Mouse (Mus musculus): ENCODE results near the gene Gm49661. TPM values are rescaled to one million over a fixed set of nuclear protein-coding genes. Genes with fewer than 3 reads are reported as not detected.

The Gm49661 gene
- not detected in 2 replicates for polyA plus RNA-seq (2021; fragmentation: Nextera tagmentation)
- long read RNA-seq, experiment 1: 0 reads
- long read RNA-seq, experiment 2: 0 reads

GRCm38 (mm10) chr8:84969241-84970134 lies at the start of gene Gm49661, which contains the start of the genes Prdx2 and Rnaseh2a:
TSS of gene Gm49661 (minus strand) at chr8:84969433.
TSS of gene Prdx2 (plus strand) at chr8:84969587.
TSS of gene Rnaseh2a (minus strand) at chr8:84969767.

GRCm38 (mm10) chr8:85014431-85014830 lies 45.2 kb upstream of the Gm49661 start, which contains the start of gene Best2:
TSS of gene Best2 (minus strand) at chr8:85014531.

GRCm38 (mm10) chr8:84990349-84990748 lies 21.1 kb upstream of the Gm49661 start, which contains the start of gene Hook2:
TSS of gene Hook2 (plus strand) at chr8:84990603.

GRCm38 (mm10) chr8:84978248-84978940 lies 9.2 kb upstream of the Gm49661 start, which contains the start of gene Junb:
TSS of gene Junb (minus strand) at chr8:84978718.

GRCm38 (mm10) chr8:84946528-84947240 lies 22.5 kb downstream of the Gm49661 start, which contains the start of gene Rtbdn:
TSS of gene Rtbdn (plus strand) at chr8:84946991.

GRCm38 (mm10) chr8:84936962-84937546 lies 32.2 kb downstream of the Gm49661 start, which contains the start of gene Mast1:
TSS of gene Mast1 (minus strand) at chr8:84937359.

Other genes with a start within 250 kb of the Gm49661 start
- 0.23 TPM in 1 of 2 replicates, not detected in the other for gene G430095P16Rik, start 246.4 kb downstream of the Gm49661 start, polyA plus RNA-seq (2021; fragmentation: Nextera tagmentation)
- gene Nfix, start 169.1 kb downstream of the Gm49661 start, polyA plus RNA-seq (2021; fragmentation: Nextera tagmentation): 137 and 163 TPM in 2 replicates
- gene Dand5, start 146.6 kb downstream of the Gm49661 start, polyA plus RNA-seq (2021; fragmentation: Nextera tagmentation): 19.8 and 22.2 TPM in 2 replicates
- 46.3 and 55.1 TPM in 2 replicates for gene Gadd45gip1, start 137.9 kb downstream of the Gm49661 start, polyA plus RNA-seq (2021; fragmentation: Nextera tagmentation)
- 149 and 190 TPM in 2 replicates for gene Rad23a, start 128.8 kb downstream of the Gm49661 start, polyA plus RNA-seq (2021; fragmentation: Nextera tagmentation)
- 138 and 151 TPM in 2 replicates for gene Calr, start 122.5 kb downstream of the Gm49661 start, polyA plus RNA-seq (2021; fragmentation: Nextera tagmentation)
- 20.6 and 22.2 TPM in 2 replicates for gene Farsa, start 112.4 kb downstream of the Gm49661 start, polyA plus RNA-seq (2021; fragmentation: Nextera tagmentation)
- 7.5 and 8.4 TPM in 2 replicates for gene Syce2, start 97.3 kb downstream of the Gm49661 start, polyA plus RNA-seq (2021; fragmentation: Nextera tagmentation)
- gene Gcdh, start 75.5 kb downstream of the Gm49661 start, polyA plus RNA-seq (2021; fragmentation: Nextera tagmentation): 19.7 and 26.0 TPM in 2 replicates
- gene Klf1, start 67.5 kb downstream of the Gm49661 start, polyA plus RNA-seq (2021; fragmentation: Nextera tagmentation): 0.12 and 0.31 TPM in 2 replicates
- gene Dnase2a, start 60.9 kb downstream of the Gm49661 start, polyA plus RNA-seq (2021; fragmentation: Nextera tagmentation): 4.7 and 4.8 TPM in 2 replicates
- 9.3 and 21.9 TPM in 2 replicates for gene Mast1, start 32.1 kb downstream of the Gm49661 start, polyA plus RNA-seq (2021; fragmentation: Nextera tagmentation)
- 0.22 and 0.26 TPM in 2 replicates for gene Rtbdn, start 22.4 kb downstream of the Gm49661 start, polyA plus RNA-seq (2021; fragmentation: Nextera tagmentation)
- 606 and 755 TPM in 2 replicates for gene Prdx2, start 154 bp upstream of the Gm49661 start, polyA plus RNA-seq (2021; fragmentation: Nextera tagmentation)
- gene Rnaseh2a, start 334 bp upstream of the Gm49661 start, polyA plus RNA-seq (2021; fragmentation: Nextera tagmentation): 49.5 and 54.5 TPM in 2 replicates
- 127 and 330 TPM in 2 replicates for gene Junb, start 9.3 kb upstream of the Gm49661 start, polyA plus RNA-seq (2021; fragmentation: Nextera tagmentation)
- 4.2 and 6.7 TPM in 2 replicates for gene Hook2, start 21.2 kb upstream of the Gm49661 start, polyA plus RNA-seq (2021; fragmentation: Nextera tagmentation)
- not detected in 2 replicates for gene Best2, start 45.1 kb upstream of the Gm49661 start, polyA plus RNA-seq (2021; fragmentation: Nextera tagmentation)
- gene Asna1, start 55.8 kb upstream of the Gm49661 start, polyA plus RNA-seq (2021; fragmentation: Nextera tagmentation): 30.3 and 93.5 TPM in 2 replicates
- gene Trir, start 57.4 kb upstream of the Gm49661 start, polyA plus RNA-seq (2021; fragmentation: Nextera tagmentation): 31.7 and 158 TPM in 2 replicates
- 25.2 and 34.4 TPM in 2 replicates for gene Tnpo2, start 67.5 kb upstream of the Gm49661 start, polyA plus RNA-seq (2021; fragmentation: Nextera tagmentation)
- 12.5 and 21.0 TPM in 2 replicates for gene Fbxw9, start 90.6 kb upstream of the Gm49661 start, polyA plus RNA-seq (2021; fragmentation: Nextera tagmentation)
- not detected in 2 replicates for gene Gm5741, start 98.5 kb upstream of the Gm49661 start, polyA plus RNA-seq (2021; fragmentation: Nextera tagmentation)
- 72.9 and 74.5 TPM in 2 replicates for gene Dhps, start 102.3 kb upstream of the Gm49661 start, polyA plus RNA-seq (2021; fragmentation: Nextera tagmentation)
- 114 and 122 TPM in 2 replicates for gene Wdr83os, start 111.3 kb upstream of the Gm49661 start, polyA plus RNA-seq (2021; fragmentation: Nextera tagmentation)
- gene Wdr83, start 111.9 kb upstream of the Gm49661 start, polyA plus RNA-seq (2021; fragmentation: Nextera tagmentation): 30.0 and 38.6 TPM in 2 replicates
- gene Man2b1, start 113.8 kb upstream of the Gm49661 start, polyA plus RNA-seq (2021; fragmentation: Nextera tagmentation): 13.9 and 19.1 TPM in 2 replicates
- 1.3 and 1.7 TPM in 2 replicates for gene Zfp791, start 153.7 kb upstream of the Gm49661 start, polyA plus RNA-seq (2021; fragmentation: Nextera tagmentation)
- gene Cks1brt, start 182.5 kb upstream of the Gm49661 start, polyA plus RNA-seq (2021; fragmentation: Nextera tagmentation): not detected in 2 replicates